Mouse (Mus musculus) kidney, adult 2 months (tissue): Measurements from ENCODE around the gene Nfasc. TPM values are rescaled to one million over a fixed set of nuclear protein-coding genes. Genes with fewer than 3 reads are reported as not detected.

Experiments
- DNase-seq: peaks from one replicate; pipeline ENCODE4 v3.0.0; 2021
- H3K27ac ChIP-seq: fragments of 200-500 bp; 2 replicates; pipeline ENCODE4 v1.5.1; 2012; ENCODE audit warnings: low read depth, low read length, control low read depth, inconsistent platforms; ENCODE audit not compliant: insufficient read depth
- H3K27me3 ChIP-seq: fragments of 200-500 bp; replicated peaks from 2 replicates; pipeline ENCODE4 v1.6.1; 2012; ENCODE audit warnings: mild to moderate bottlenecking, moderate library complexity, low read length, inconsistent platforms; ENCODE audit not compliant: control insufficient read depth, insufficient read depth
- H3K36me3 ChIP-seq: fragments of 200-500 bp; 2 replicates; pipeline ENCODE4 v1.6.1; 2012; ENCODE audit warnings: mild to moderate bottlenecking, moderate library complexity, low read length, inconsistent platforms; ENCODE audit not compliant: control insufficient read depth, insufficient read depth
- H3K4me1 ChIP-seq: fragments of 200-500 bp; 2 replicates; pipeline ENCODE4 v1.6.1; 2011; ENCODE audit warnings: low read length; ENCODE audit not compliant: control insufficient read depth, insufficient read depth
- H3K4me3 ChIP-seq: fragments of 200-500 bp; 2 replicates; pipeline ENCODE4 v1.5.1; 2011; ENCODE audit warnings: mild to moderate bottlenecking, low read depth, low read length, control low read depth; ENCODE audit not compliant: insufficient read depth
- CTCF ChIP-seq: fragments of 200-500 bp; conservative IDR thresholded peaks from 2 replicates; pipeline ENCODE4 v1.5.1; 2011; ENCODE audit warnings: low read depth, mild to moderate bottlenecking, control low read depth, low read length, moderate library complexity, mixed read lengths; ENCODE audit not compliant: insufficient read depth, insufficient read length
- POLR2A ChIP-seq: fragments of 200-500 bp; IDR thresholded peaks from one replicate; pipeline ENCODE4 v1.6.1; 2011; ENCODE audit warnings: low read depth, low read length, control low read depth
- WGBS: fragments of 180-500 bp; shearing (Covaris S2); methylation state at CpG from one replicate; pipeline ENCODE4 v1.1.7; 2018; 5-methylcytosine and 5-hydroxymethylcytosine counted together
- polyA plus RNA-seq: library from polyadenylated mRNA; depleted of rRNA; stranded (reverse); fragments of >200 nt; gene quantifications from 2 replicates; pipeline ENCODE4 v1.2.3, GENCODE M21; 2012

Nfasc gene
- polyA plus RNA-seq, 1 experiment, result 0.20 TPM

DNA sequence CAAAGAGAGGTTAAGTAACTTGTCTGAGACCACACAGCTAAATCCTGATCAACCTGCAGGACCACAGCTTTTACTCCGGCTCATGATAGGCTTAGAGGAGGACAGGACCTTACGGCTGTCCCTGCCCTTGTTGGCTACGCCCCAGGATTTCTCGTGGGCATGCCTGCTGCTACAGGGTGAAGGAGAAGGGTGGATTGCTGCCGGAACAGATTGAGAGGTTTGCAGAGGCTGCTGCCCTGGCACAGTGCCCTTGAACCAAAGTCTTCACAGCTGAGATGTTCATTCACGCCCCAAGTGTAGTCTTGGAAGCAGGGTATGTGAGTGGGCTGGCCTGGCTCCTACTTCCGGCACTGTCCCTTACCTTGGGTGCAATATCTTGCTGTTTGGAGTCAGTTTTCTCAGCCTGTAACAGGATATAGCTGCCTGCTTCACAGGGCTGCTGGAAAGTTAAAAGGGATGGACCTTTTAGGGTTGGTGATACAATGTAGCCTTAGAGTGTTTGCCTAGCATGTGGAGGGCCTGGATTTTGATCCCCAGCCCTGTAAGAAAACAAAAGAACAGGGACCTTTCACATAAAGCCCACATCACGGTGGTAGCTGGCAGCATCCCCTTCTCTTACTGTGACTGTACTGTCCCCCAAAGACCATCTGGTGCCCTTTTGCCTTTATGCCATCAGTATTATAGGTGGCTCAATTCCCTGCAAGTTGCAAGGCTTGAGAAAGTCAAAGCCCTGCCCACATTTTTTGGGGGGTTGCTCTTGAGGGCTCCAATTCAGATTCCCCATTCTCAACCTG, 180.5 kb downstream of the Nfasc start:
- H3K4me1 ChIP-seq, result no peaks in the 10 kb centered on the region
- TF ChIP-seq POLR2A (no peak), CTCF (no peak)
- DNase-seq, result peak; percentile 5
- 45% methylated on average over 8 of the region's 8 CpGs for WGBS
- H3K36me3 ChIP-seq, result no peaks in the 10 kb centered on the region
- no peak overlapping the region for H3K4me3 ChIP-seq
- no peak overlapping the region for H3K27ac ChIP-seq
- H3K27me3 ChIP-seq, result no peaks in the 10 kb centered on the region

DNA sequence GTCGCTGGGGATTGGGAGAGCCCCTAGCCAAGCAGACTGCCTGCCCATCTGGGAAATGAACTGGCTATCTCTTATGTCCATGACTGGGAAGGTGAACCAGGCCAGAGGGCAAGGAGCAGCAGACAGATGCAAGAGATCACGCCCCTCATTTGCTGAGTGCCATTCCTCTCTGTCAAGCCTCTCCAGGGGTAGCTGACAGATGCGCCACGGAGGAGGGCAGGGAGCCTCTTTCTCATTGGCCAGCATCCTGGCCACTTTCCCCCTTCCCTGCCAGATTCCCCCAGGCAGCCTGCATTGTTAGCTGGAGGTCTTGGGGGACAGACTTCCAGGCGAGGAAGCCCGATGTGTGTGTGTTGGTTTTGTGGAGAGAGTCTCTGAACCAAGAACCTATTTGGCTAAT, 182.6 kb downstream of the Nfasc start:
- Histone ChIP-seq H3K27me3 (no peaks in the 10 kb centered on the region), H3K4me3 (no peak overlapping the region), H3K4me1 (no peaks in the 10 kb centered on the region), H3K36me3 (no peaks in the 10 kb centered on the region), H3K27ac (no peak overlapping the region)
- WGBS, result 46% methylated on average over 6 of the region's 6 CpGs
- no peak for DNase-seq
- TF ChIP-seq CTCF (no peak), POLR2A (no peak)

- Histone ChIP-seq H3K4me3 (no peak overlapping the region), H3K36me3 (no peaks in the 10 kb centered on the region), H3K27me3 (no peaks in the 10 kb centered on the region), H3K4me1 (no peaks in the 10 kb centered on the region), H3K27ac (no peak overlapping the region)
- TF ChIP-seq CTCF (no peak), POLR2A (no peak)
- 35% methylated on average over 9 of the region's 9 CpGs for WGBS
- peak; percentile 63 for DNase-seq
These were observed 183.5 kb downstream of the Nfasc start for GRCm38 (mm10) chr1:132557901-132558631.

DNA sequence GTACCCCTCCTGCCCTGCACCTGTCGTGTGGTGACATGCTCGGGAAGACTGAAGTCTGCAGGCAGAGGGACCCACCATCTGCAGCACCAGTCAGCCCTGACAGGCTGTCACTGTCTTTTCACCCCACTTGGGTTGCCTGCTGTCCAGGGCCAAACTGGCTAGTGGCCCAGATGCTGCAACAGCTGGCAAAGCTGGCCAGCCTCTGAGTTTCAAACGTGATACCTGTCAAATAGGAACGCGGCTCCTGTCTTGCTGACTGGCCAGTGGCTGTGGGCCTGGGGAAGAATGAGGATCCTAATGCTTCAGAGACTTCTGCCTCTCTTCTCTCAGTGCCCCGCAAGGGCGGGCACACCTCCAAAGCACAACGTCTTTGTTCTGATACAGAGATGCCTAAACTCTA, 197.8 kb downstream of the Nfasc start:
- WGBS, result 71% methylated on average over 8 of the region's 8 CpGs
- Histone ChIP-seq H3K27ac (no peak overlapping the region), H3K4me1 (no peaks in the 10 kb centered on the region), H3K4me3 (no peak overlapping the region), H3K27me3 (0 out of 2 replicates have a peak, but pooled peaks cover 2% of the 10 kb centered on the region), H3K36me3 (no peaks in the 10 kb centered on the region)
- no peak for DNase-seq
- no peak for TF ChIP-seq CTCF
- TF ChIP-seq POLR2A, result no peak

DNA sequence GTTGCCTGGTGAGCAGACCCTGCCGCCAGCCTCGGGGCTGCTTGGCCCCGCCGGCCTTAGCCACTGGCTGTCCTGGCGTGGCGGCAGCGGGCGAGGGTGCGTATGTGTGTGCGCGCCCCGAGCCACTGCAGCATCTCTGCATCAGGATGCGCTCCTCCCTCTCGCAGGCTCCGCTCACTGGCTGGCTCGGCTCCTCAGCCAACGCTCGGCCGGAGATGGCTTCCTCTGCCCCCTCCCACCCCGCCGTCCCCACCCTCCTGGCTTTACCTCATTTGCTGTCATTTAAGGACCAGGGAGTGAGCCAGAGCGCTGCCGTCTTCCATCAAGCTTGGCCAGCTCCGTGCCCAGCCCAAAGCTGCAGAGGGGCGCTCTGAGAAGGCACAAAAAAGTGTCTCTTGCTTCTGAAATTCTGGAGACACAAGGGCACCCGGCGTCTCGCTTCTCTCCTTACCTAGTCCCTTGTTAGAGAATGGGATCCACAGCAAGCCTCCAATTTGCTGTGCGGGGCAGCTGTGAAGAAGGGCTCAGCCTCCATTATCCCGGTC, 198.8 kb downstream of the Nfasc start, which contains the start of gene Cntn2:
Cntn2 (minus strand) TSS at position 495 of the 545 bp plus-strand sequence.
- no peaks in the 10 kb centered on the region for H3K36me3 ChIP-seq
- no peaks in the 10 kb centered on the region for H3K4me1 ChIP-seq
- DNase-seq, result no peak
- no peak within 1 kb of the TSS for H3K27ac ChIP-seq
- H3K27me3 ChIP-seq, result 0 out of 2 replicates have a peak, but pooled peaks cover 2% of the 10 kb centered on the region
- TF ChIP-seq POLR2A (no peak), CTCF (no peak)
- 2% methylated on average over 30 of the region's 30 CpGs for WGBS
- no peak within 1 kb of the TSS for H3K4me3 ChIP-seq

- 21% methylated on average over 5 of the region's 5 CpGs for whole genome bisulfite sequencing
- no peaks in the 10 kb centered on the region for H3K36me3 ChIP-seq
- H3K4me1 ChIP-seq, result no peaks in the 10 kb centered on the region
- DNase-seq, result no peak
- H3K4me3 ChIP-seq, result no peak overlapping the region
- no peak overlapping the region for H3K27ac ChIP-seq
- TF ChIP-seq CTCF (no peak), POLR2A (no peak)
- 0 out of 2 replicates have a peak, but pooled peaks cover 2% of the 10 kb centered on the region for H3K27me3 ChIP-seq
These were observed 199.6 kb downstream of the Nfasc start for GRCm38 (mm10) chr1:132541824-132542599.
